ENCODE assay signal across 13 mouse cellular contexts in genomic region chr15:25812479-25812878, GRCm38 (mm10). TPM values are rescaled to one million over a fixed set of nuclear protein-coding genes. Genes with fewer than 3 reads are reported as not detected.
DNase-seq lines count a peak whose midpoint lies in the region; ATAC-seq and TF ChIP-seq lines count a peak whose summit lies in the region.
"Had no signal": no experiment of that assay in that cellular context is flagged by ENCODE, and none has a peak within 500 bp of the region (broad histone marks: within the 10 kb centered on the region; RNA-seq: fewer than 3 reads in every experiment).

No protein-coding gene starts in this region.

- no peak for DNase-seq in heart, postnatal 25 days (ENCODE audit: low spot score)
- no peak for DNase-seq in liver, postnatal 0 days
- DNase-seq in thymus, postnatal 25 days = peak; percentile 54
- DNase-seq in urinary bladder, postnatal 25 days (ENCODE audit: low spot score) = no peak
- DNase-seq in stomach, postnatal 0 days (ENCODE audit: low spot score) = no peak
- DNase-seq: cerebellum, adult 9-11 months; lung, adult 2 months had no signal

- H3K4me3 ChIP-seq in heart, embryonic 12.5 days = no peak overlapping the region
- H3K4me3 ChIP-seq in liver, postnatal 0 days (ENCODE audit: low read depth, low read length) = no peak overlapping the region
- H3K4me3 ChIP-seq in liver, embryonic 12.5 days = no peak overlapping the region
- no peak overlapping the region for H3K4me3 ChIP-seq in stomach, postnatal 0 days (ENCODE audit: low read depth, low read length)
- H3K4me3 ChIP-seq: limb, embryonic 13.5 days had no signal

- no peak for TF ChIP-seq EP300 in liver, postnatal 0 days (IDR thresholded peaks at IDR 0.05; ENCODE audit: low read depth)
- TF ChIP-seq EP300 in stomach, postnatal 0 days (optimal IDR thresholded peaks at IDR 0.05) = no peak

- H3K4me2 ChIP-seq in heart, embryonic 12.5 days = peak overlapping the region; percentile 25; the same call in 1 of the 2 replicates
- no peak overlapping the region for H3K4me2 ChIP-seq in liver, postnatal 0 days (ENCODE audit: low read depth, low read length)
- no peak overlapping the region for H3K4me2 ChIP-seq in liver, embryonic 12.5 days
- H3K4me2 ChIP-seq in stomach, postnatal 0 days (replicated peaks; ENCODE audit: low read depth) = no peak overlapping the region
- H3K4me2 ChIP-seq: hindbrain, embryonic 14.5 days; limb, embryonic 13.5 days had no signal

- WGBS in heart, embryonic 12.5 days = 58% methylated on average over 12 of the region's 12 CpGs
- 59% methylated on average over 12 of the region's 12 CpGs for WGBS in liver, postnatal 0 days (ENCODE audit: insufficient replicate concordance)
- WGBS in liver, embryonic 12.5 days (ENCODE audit: insufficient replicate concordance) = 67% methylated on average over 12 of the region's 12 CpGs
- 72% methylated on average over 12 of the region's 12 CpGs for WGBS in stomach, postnatal 0 days

- H3K4me1 ChIP-seq in heart, embryonic 12.5 days (replicated peaks) = peaks cover 12% of the 10 kb centered on the region
- no peaks in the 10 kb centered on the region for H3K4me1 ChIP-seq in liver, postnatal 0 days (ENCODE audit: insufficient read depth)
- H3K4me1 ChIP-seq in liver, embryonic 12.5 days = no peaks in the 10 kb centered on the region
- H3K4me1 ChIP-seq in stomach, postnatal 0 days (replicated peaks; ENCODE audit: control insufficient read depth, insufficient read depth) = no peaks in the 10 kb centered on the region
- H3K4me1 ChIP-seq: limb, embryonic 13.5 days had no signal

- H3K27me3 ChIP-seq in heart, embryonic 12.5 days (replicated peaks) = no peaks in the 10 kb centered on the region
- no peaks in the 10 kb centered on the region for H3K27me3 ChIP-seq in liver, postnatal 0 days (ENCODE audit: insufficient read depth, low read length)
- H3K27me3 ChIP-seq in liver, embryonic 12.5 days (replicated peaks) = no peaks in the 10 kb centered on the region
- H3K27me3 ChIP-seq in stomach, postnatal 0 days (ENCODE audit: control insufficient read depth, insufficient read depth, low read length) = no peaks in the 10 kb centered on the region
- H3K27me3 ChIP-seq: limb, embryonic 13.5 days had no signal

- no peak for ATAC-seq in heart, embryonic 12.5 days (ENCODE audit: insufficient number of reproducible peaks, low FRiP score)
- ATAC-seq in liver, postnatal 0 days = no peak
- no peak for ATAC-seq in liver, embryonic 12.5 days
- ATAC-seq in megakaryocyte progenitor cell, adult 5-6 weeks (replicated peaks; ENCODE audit: poor library complexity) = peak; percentile 74
- no peak for ATAC-seq in stomach, postnatal 0 days (ENCODE audit: low FRiP score, low TSS enrichment)

- no peak overlapping the region for H3K9ac ChIP-seq in heart, embryonic 12.5 days
- no peak overlapping the region for H3K9ac ChIP-seq in liver, postnatal 0 days (replicated peaks)
- H3K9ac ChIP-seq in liver, embryonic 12.5 days = no peak overlapping the region
- H3K9ac ChIP-seq in stomach, postnatal 0 days (ENCODE audit: low read length) = no peak overlapping the region
- H3K9ac ChIP-seq: hindbrain, embryonic 14.5 days; limb, embryonic 13.5 days had no signal

- TF ChIP-seq CTCF in liver, postnatal 0 days (IDR thresholded peaks at IDR 0.05; ENCODE audit: low read depth) = peak; percentile 10; the same call in 1 of the 2 replicates
- no peak for TF ChIP-seq CTCF in stomach, postnatal 0 days (IDR thresholded peaks at IDR 0.05; ENCODE audit: low read depth)

- intact Hi-C loops in heart, postnatal 25 days (cut with DNase I) = no loop called here

- H3K27ac ChIP-seq in heart, embryonic 12.5 days (ENCODE audit: poor library complexity, severe bottlenecking) = no peak overlapping the region
- no peak overlapping the region for H3K27ac ChIP-seq in liver, postnatal 0 days (ENCODE audit: low read depth)
- no peak overlapping the region for H3K27ac ChIP-seq in liver, embryonic 12.5 days
- H3K27ac ChIP-seq in stomach, postnatal 0 days (replicated peaks) = no peak overlapping the region
- H3K27ac ChIP-seq: hindbrain, embryonic 14.5 days; kidney, postnatal 0 days; limb, embryonic 13.5 days had no signal

- peaks cover 51% of the 10 kb centered on the region for H3K36me3 ChIP-seq in heart, embryonic 12.5 days
- H3K36me3 ChIP-seq in liver, postnatal 0 days (replicated peaks; ENCODE audit: insufficient read depth, low read length) = peaks cover 28% of the 10 kb centered on the region
- H3K36me3 ChIP-seq in liver, embryonic 12.5 days = peaks cover 48% of the 10 kb centered on the region
- H3K36me3 ChIP-seq in stomach, postnatal 0 days (ENCODE audit: control insufficient read depth, insufficient read depth, low read length) = peaks cover 37% of the 10 kb centered on the region

- H3K9me3 ChIP-seq in heart, embryonic 12.5 days (replicated peaks) = 0 out of 2 replicates have a peak, but pooled peaks cover 4% of the 10 kb centered on the region
- no peaks in the 10 kb centered on the region for H3K9me3 ChIP-seq in liver, postnatal 0 days (ENCODE audit: low read length)
- H3K9me3 ChIP-seq in liver, embryonic 12.5 days (replicated peaks) = no peaks in the 10 kb centered on the region
- H3K9me3 ChIP-seq in stomach, postnatal 0 days (ENCODE audit: control insufficient read depth, low read length) = no peaks in the 10 kb centered on the region

RNA-seq across cellular contexts. Expression of gene Retreg1, which starts 30.5 kb away (rescaled TPM):
- polyA plus RNA-seq in heart, embryonic 12.5 days (2016; fragmentation: Nextera tagmentation; extraction: Ambion mirVana) = 56.5 and 62.2 TPM in 2 replicates
- 100 to 1,000 TPM; 206 to 227 TPM for total RNA-seq in heart, postnatal 25 days (2021)
- 17.0 and 18.6 TPM in 2 replicates for polyA plus RNA-seq in liver, postnatal 0 days (2015; fragmentation: Nextera tagmentation; extraction: Ambion mirVana)
- polyA plus RNA-seq in liver, embryonic 12.5 days (2016; fragmentation: Nextera tagmentation; extraction: Ambion mirVana) = 1.0 and 1.1 TPM in 2 replicates
- total RNA-seq in megakaryocyte progenitor cell, adult 5-6 weeks (2015) = 34.5 and 37.8 TPM in 2 replicates
- total RNA-seq in megakaryocyte progenitor cell, adult 5-6 weeks (2017) = 40.9 and 44.1 TPM in 2 replicates
- polyA plus RNA-seq in stomach, postnatal 0 days (2015; fragmentation: Nextera tagmentation; extraction: Ambion mirVana) = 32.8 and 33.6 TPM in 2 replicates
